Mouse (Mus musculus) ES-E14 (cell line): Measurements from ENCODE around the gene Dis3l. TPM values are rescaled to one million over a fixed set of nuclear protein-coding genes. Genes with fewer than 3 reads are reported as not detected.

Experiments used
- DNase-seq: peaks from one replicate; pipeline ENCODE4 v3.0.0-alpha.2; 2013; ENCODE audit warnings: low read depth, low spot score
- H3K27ac ChIP-seq: 2 replicates; pipeline ENCODE4 v1.5.1; 2012; ENCODE audit warnings: low read depth, mild to moderate bottlenecking, low read length, moderate library complexity, mixed read lengths; ENCODE audit not compliant: poor library complexity, insufficient read depth, severe bottlenecking
- H3K36me3 ChIP-seq: 2 replicates; pipeline ENCODE4 v1.6.1; 2012; ENCODE audit warnings: mild to moderate bottlenecking, low read length, moderate library complexity, mixed read lengths; ENCODE audit not compliant: control insufficient read depth, poor library complexity, insufficient read depth, severe bottlenecking
- H3K4me1 ChIP-seq, 2 experiments: fragments of 150-350 bp in 1 of 2; sonication (generic) in 1 of 2; 2 replicates each; pipeline ENCODE4 v1.6.1; 2012; ENCODE audit warnings: low read length in 2 of 2, mild to moderate bottlenecking in 1 of 2, mixed read lengths in 1 of 2; ENCODE audit not compliant: control insufficient read depth in 2 of 2, insufficient read depth in 2 of 2, poor library complexity in 1 of 2
- H3K4me3 ChIP-seq, 2 experiments: fragments of 150-350 bp in 1 of 2; sonication (generic) in 1 of 2; 2 replicates each; pipeline ENCODE4 v1.5.1; 2012; ENCODE audit warnings: low read length in 2 of 2, low read depth in 1 of 2, mild to moderate bottlenecking in 1 of 2, mixed read lengths in 1 of 2; ENCODE audit not compliant: insufficient read depth in 1 of 2, poor library complexity in 1 of 2, severe bottlenecking in 1 of 2
- H3K9ac ChIP-seq: 2 replicates; pipeline ENCODE4 v1.6.1; 2012; ENCODE audit warnings: low read depth, mild to moderate bottlenecking, low read length, mixed read lengths; ENCODE audit not compliant: poor library complexity, insufficient read depth, severe bottlenecking
- H3K9me3 ChIP-seq: fragments of 150-350 bp; sonication (generic); 2 replicates; pipeline ENCODE4 v1.6.1; 2012; ENCODE audit warnings: low read depth, mild to moderate bottlenecking, low read length; ENCODE audit not compliant: control insufficient read depth, insufficient read depth
- CHD2 ChIP-seq: IDR thresholded peaks from 2 replicates; pipeline ENCODE4 v1.6.1; 2014; ENCODE audit warnings: mild to moderate bottlenecking, low read depth, low read length, inconsistent platforms
- HCFC1 ChIP-seq: IDR thresholded peaks from 2 replicates; pipeline ENCODE4 v1.6.1; 2012; ENCODE audit warnings: low read length, inconsistent platforms, borderline replicate concordance; ENCODE audit not compliant: insufficient read depth
- MAFK ChIP-seq: IDR thresholded peaks from 2 replicates; pipeline ENCODE4 v1.6.1; 2014; ENCODE audit warnings: mild to moderate bottlenecking, low read depth, low read length, inconsistent platforms; ENCODE audit not compliant: insufficient read depth
- ZC3H11A ChIP-seq: IDR thresholded peaks from 2 replicates; pipeline ENCODE4 v1.6.1; 2012; ENCODE audit warnings: low read depth, mild to moderate bottlenecking, inconsistent platforms, low read length, borderline replicate concordance
- ZNF384 ChIP-seq: IDR thresholded peaks from 2 replicates; pipeline ENCODE4 v1.6.1; 2012; ENCODE audit warnings: low read depth, low read length, inconsistent platforms
- in situ Hi-C, 2 experiments: fragments of 600-800 bp; cut with MboI; formaldehyde crosslinking; loops; one replicate each; pipeline ENCODE4 v1.15.1; 2025; ENCODE audit warnings: low sequenced_read_pairs in 2 of 2, inconsistent platforms in 1 of 2; ENCODE audit not compliant: unreplicated experiment in 2 of 2
- total RNA-seq: library from RNA; depleted of rRNA; stranded (reverse); fragments of 300-350 nt; gene quantifications from 2 replicates; pipeline ENCODE4 v1.2.3, GENCODE M21; 2012

Dis3l gene
- total RNA-seq, 1 experiment, result 11.2 TPM

- no peaks in the 10 kb centered on the region for H3K4me1 ChIP-seq
- H3K27ac ChIP-seq, result no peak overlapping the region
- H3K9ac ChIP-seq, result no peak overlapping the region
- H3K9me3 ChIP-seq, result no peaks in the 10 kb centered on the region
- no peak for DNase-seq
- H3K4me3 ChIP-seq, result no peak overlapping the region
- in situ Hi-C loops, result no loop called here
- TF ChIP-seq MAFK, result no peak
- TF ChIP-seq HCFC1, result no peak
- TF ChIP-seq ZNF384, result no peak
- no peak for TF ChIP-seq CHD2
- no peak for TF ChIP-seq ZC3H11A
- no peaks in the 10 kb centered on the region for H3K36me3 ChIP-seq
Measured at GRCm38 (mm10) chr9:64345931-64346330, 4.8 kb upstream of the Dis3l start.

DNA sequence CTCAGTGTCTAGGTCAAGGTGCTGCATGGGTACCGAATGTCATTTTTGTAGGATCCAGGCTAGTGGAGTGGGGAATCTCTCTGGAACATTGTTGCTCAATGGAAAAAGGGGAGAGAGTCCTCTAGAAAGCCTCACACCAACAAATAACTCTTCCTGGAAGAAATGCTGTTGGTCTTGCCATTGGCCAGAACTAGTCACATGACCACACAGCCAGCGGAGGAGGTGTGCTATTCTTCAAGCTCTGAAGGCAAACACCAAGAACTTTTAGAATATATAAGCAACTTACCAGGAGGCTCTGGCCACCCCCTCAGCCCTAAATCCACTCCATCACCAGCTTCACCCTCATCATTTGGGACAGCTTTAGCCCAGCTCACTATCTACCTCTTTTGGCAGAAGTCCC lies 2.6 kb upstream of the Dis3l start:
- H3K4me1 ChIP-seq, result peaks cover 5 to 6% of the 10 kb centered on the region in 2 experiments; a peak in 2 of 4 replicates
- H3K9ac ChIP-seq, result no peak overlapping the region
- H3K4me3 ChIP-seq, result no peak overlapping the region
- in situ Hi-C loops, result no loop called here
- no peak overlapping the region for H3K27ac ChIP-seq
- no peak for DNase-seq
- H3K36me3 ChIP-seq, result no peaks in the 10 kb centered on the region
- H3K9me3 ChIP-seq, result no peaks in the 10 kb centered on the region
- TF ChIP-seq CHD2 (no peak), ZC3H11A (no peak), HCFC1 (no peak), ZNF384 (no peak), MAFK (no peak)

DNA sequence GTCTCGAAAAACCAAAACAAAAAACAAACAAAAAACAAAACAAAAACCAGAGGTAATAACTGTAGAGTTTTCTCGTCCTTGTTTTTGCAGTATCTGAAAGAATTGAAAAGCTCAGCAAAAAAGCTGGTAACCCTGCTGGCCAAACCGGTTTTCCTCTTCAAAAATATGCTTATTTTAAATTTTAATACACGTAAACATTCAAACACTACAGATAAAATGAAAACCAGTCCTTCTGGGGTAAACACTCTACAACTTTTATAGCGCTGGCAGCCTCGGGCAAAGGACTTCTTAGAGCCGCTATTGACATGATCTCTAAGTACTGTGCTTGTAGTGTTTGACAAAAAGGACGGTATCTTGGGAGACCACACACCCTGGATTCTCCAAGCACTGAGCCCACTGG lies 583 bp upstream of the Dis3l start:
- no peak overlapping the region for H3K4me3 ChIP-seq
- no peak overlapping the region for H3K9ac ChIP-seq
- TF ChIP-seq MAFK (0 out of 2 replicates have a peak, but pooled peaks have one; percentile 9), ZC3H11A (no peak)
- H3K4me1 ChIP-seq, result peaks cover 5 to 6% of the 10 kb centered on the region in 2 experiments; a peak in 2 of 4 replicates
- no peak overlapping the region for H3K27ac ChIP-seq
- H3K36me3 ChIP-seq, result no peaks in the 10 kb centered on the region
- no peak for DNase-seq
- in situ Hi-C loops, result no loop called here
- H3K9me3 ChIP-seq, result no peaks in the 10 kb centered on the region

DNA sequence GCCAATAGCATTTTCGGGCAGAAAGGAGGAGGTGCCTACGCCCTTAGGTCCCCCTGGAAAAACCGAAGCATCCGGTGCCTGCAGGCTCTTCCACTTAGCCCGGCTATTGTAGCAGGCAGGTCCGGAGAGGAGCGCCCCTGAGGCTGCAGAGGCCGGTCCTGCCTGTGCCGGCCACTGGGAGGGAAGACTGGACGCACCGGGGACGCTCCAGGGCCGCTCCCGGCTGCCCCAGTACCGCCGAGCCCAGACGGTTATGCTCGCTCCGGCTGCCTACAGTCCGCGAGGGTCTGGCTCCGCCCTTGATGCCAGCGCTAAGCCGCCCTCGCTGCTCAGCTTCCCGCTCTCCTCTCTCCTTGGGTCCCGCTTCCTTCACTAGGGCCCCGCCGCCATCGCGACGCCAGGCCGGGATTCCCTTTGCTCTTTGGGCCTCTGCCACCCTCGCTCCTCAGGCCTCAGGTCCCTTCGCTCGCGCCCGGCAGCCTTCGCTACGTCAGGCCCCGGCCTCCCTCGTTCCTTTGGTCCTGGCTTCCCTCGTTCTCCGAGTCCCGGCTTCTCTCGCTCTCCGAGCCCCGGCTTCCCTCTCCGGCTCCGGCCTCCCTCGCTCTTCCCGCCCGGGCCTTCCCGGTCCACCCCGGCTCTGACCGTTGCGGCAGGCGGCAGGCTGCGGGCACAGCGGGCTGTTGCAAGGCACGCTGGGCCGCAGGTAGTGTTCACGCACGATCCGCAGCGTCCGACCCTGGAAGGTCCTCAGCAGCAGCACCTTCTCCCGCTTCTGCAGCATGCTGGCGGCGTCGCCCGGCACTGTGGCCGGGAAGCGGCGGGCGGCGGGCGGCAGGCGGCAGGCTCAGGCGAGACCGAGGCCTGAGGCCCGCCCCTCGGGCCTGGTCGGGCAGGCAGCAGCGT lies 486 bp downstream of the Dis3l start:
- in situ Hi-C loops, result no loop called here
- no peaks in the 10 kb centered on the region for H3K9me3 ChIP-seq
- H3K4me1 ChIP-seq, result peaks cover 8 to 11% of the 10 kb centered on the region in 2 experiments
- peak overlapping the region; percentile 26; the same call in 1 of the 2 replicates for H3K27ac ChIP-seq
- peak overlapping the region; percentile 85 for H3K9ac ChIP-seq
- peak; percentile 43 for DNase-seq
- TF ChIP-seq HCFC1 (no peak), ZC3H11A (no peak), MAFK (no peak), ZNF384 (no peak), CHD2 (no peak)
- H3K4me3 ChIP-seq, result peak overlapping the region; percentile 81 to 82
- H3K36me3 ChIP-seq, result no peaks in the 10 kb centered on the region
